Mouse (Mus musculus): ENCODE data around the gene Mccc1. TPM values are rescaled to one million over a fixed set of nuclear protein-coding genes. Genes with fewer than 3 reads are reported as not detected.

Gene Mccc1
- polyA plus RNA-seq, 1 experiment from 2014 or later: 34.4 TPM

- Histone ChIP-seq H3K27me3 (ENCODE audit: control insufficient read depth, insufficient read depth, low read length) (no peaks in the 10 kb centered on the region), H3K4me3 (ENCODE audit: low read depth, low read length) (peak overlapping the region; percentile 82), H3K27ac (ENCODE audit: low read length) (peak overlapping the region; percentile 91), H3K9me3 (ENCODE audit: control insufficient read depth, low read depth, low read length) (no peaks in the 10 kb centered on the region), H3K9ac (replicated peaks; ENCODE audit: low read depth, low read length) (peak overlapping the region; percentile 99), H3K36me3 (ENCODE audit: control insufficient read depth, insufficient read depth, low read length) (peaks cover 7% of the 10 kb centered on the region; the same call in 1 of the 2 replicates), H3K4me1 (ENCODE audit: control insufficient read depth, insufficient read depth, low read length) (peaks cover 12% of the 10 kb centered on the region), H3K4me2 (replicated peaks; ENCODE audit: low read depth, low read length) (peak overlapping the region; percentile 51)
- peak; percentile 89 for ATAC-seq (ENCODE audit: insufficient number of reproducible peaks, insufficient read depth, low FRiP score, low read depth)
- 0% methylated on average over 42 of the region's 73 CpGs for whole genome bisulfite sequencing
Observed at GRCm38 (mm10) chr3:35932735-35933404, 67.6 kb downstream of the Mccc1 start.

- Histone ChIP-seq H3K9me3 (ENCODE audit: control insufficient read depth, low read depth, low read length) (no peaks in the 10 kb centered on the region), H3K4me2 (replicated peaks; ENCODE audit: low read depth, low read length) (peak overlapping the region; percentile 84), H3K27ac (ENCODE audit: low read length) (peak overlapping the region; percentile 91), H3K27me3 (ENCODE audit: control insufficient read depth, insufficient read depth, low read length) (no peaks in the 10 kb centered on the region), H3K4me3 (ENCODE audit: low read depth, low read length) (peak overlapping the region; percentile 82), H3K4me1 (ENCODE audit: control insufficient read depth, insufficient read depth, low read length) (peaks cover 12% of the 10 kb centered on the region), H3K9ac (replicated peaks; ENCODE audit: low read depth, low read length) (peak overlapping the region; percentile 99), H3K36me3 (ENCODE audit: control insufficient read depth, insufficient read depth, low read length) (peaks cover 4% of the 10 kb centered on the region; the same call in 1 of the 2 replicates)
- ATAC-seq (ENCODE audit: insufficient number of reproducible peaks, insufficient read depth, low FRiP score, low read depth): peak; percentile 72
- WGBS: under 1% methylated on average over 52 of the region's 65 CpGs
Observed at GRCm38 (mm10) chr3:35931896-35932727, 68.4 kb downstream of the Mccc1 start.

- Histone ChIP-seq H3K27ac (ENCODE audit: low read length) (no peak overlapping the region; the same call in 1 of the 2 replicates), H3K27me3 (ENCODE audit: control insufficient read depth, insufficient read depth, low read length) (no peaks in the 10 kb centered on the region), H3K9ac (replicated peaks; ENCODE audit: low read depth, low read length) (peak overlapping the region; percentile 99), H3K36me3 (ENCODE audit: control insufficient read depth, insufficient read depth, low read length) (0 out of 2 replicates have a peak, but pooled peaks cover 3% of the 10 kb centered on the region), H3K9me3 (ENCODE audit: control insufficient read depth, low read depth, low read length) (no peaks in the 10 kb centered on the region), H3K4me2 (replicated peaks; ENCODE audit: low read depth, low read length) (peak overlapping the region; percentile 84), H3K4me1 (ENCODE audit: control insufficient read depth, insufficient read depth, low read length) (peaks cover 12% of the 10 kb centered on the region), H3K4me3 (ENCODE audit: low read depth, low read length) (peak overlapping the region; percentile 82)
- ATAC-seq (ENCODE audit: insufficient number of reproducible peaks, insufficient read depth, low FRiP score, low read depth): no peak
- 25% methylated on average over 7 of the region's 7 CpGs for whole genome bisulfite sequencing
Observed at GRCm38 (mm10) chr3:35931359-35931758, 69.1 kb downstream of the Mccc1 start.

DNA sequence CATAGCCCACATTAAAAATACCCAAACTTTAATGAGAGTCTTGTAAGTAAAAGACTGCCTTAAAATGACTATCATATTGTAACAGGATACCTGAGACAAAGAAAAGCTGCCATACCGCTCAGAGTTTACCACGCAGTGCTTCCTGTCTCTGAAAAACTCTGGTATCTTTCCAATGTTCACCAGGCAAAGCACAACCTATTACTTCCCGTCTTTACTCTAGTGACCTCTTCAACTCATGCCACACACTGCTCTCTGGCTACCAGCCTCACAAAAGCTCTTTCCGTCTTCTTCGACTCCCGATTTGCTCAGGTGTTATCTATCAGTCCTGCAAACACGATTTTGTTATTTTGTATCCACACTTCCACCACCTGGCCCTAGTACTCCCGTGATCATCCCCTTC, 70.6 kb downstream of the Mccc1 start:
- WGBS: 20% methylated on average over 8 of the region's 8 CpGs
- no peak overlapping the region for H3K9ac ChIP-seq (replicated peaks; ENCODE audit: low read depth, low read length)
- no peak for ATAC-seq (ENCODE audit: insufficient number of reproducible peaks, insufficient read depth, low FRiP score, low read depth)
- H3K4me1 ChIP-seq (ENCODE audit: control insufficient read depth, insufficient read depth, low read length): peaks cover 12% of the 10 kb centered on the region
- no peak overlapping the region for H3K4me3 ChIP-seq (ENCODE audit: low read depth, low read length)
- no peak overlapping the region for H3K4me2 ChIP-seq (replicated peaks; ENCODE audit: low read depth, low read length)
- no peaks in the 10 kb centered on the region for H3K9me3 ChIP-seq (ENCODE audit: control insufficient read depth, low read depth, low read length)
- no peaks in the 10 kb centered on the region for H3K36me3 ChIP-seq (ENCODE audit: control insufficient read depth, insufficient read depth, low read length)
- no peak overlapping the region for H3K27ac ChIP-seq (ENCODE audit: low read length)
- H3K27me3 ChIP-seq (ENCODE audit: control insufficient read depth, insufficient read depth, low read length): no peaks in the 10 kb centered on the region

DNA sequence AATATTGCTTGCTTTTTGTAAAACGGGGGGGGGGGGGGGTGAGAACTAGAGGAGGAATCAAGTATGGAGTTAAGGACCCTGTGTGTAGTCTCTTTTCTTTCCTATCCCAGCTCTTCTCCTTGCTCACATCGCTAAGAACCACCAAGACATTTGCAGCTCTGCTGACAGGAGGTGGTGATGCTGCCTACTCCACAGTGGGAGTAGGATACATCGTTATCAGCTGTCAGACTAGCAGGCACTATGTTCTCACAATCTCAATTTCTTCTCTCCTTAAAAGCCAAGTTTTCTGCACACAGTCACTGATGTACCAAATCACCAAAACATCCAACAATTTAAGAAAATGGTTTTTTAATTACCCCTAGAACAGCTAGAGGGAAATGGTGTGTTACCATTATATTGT, 71.1 kb downstream of the Mccc1 start:
- H3K9me3 ChIP-seq (ENCODE audit: control insufficient read depth, low read depth, low read length): no peaks in the 10 kb centered on the region
- WGBS: 53% methylated on average over 3 of the region's 3 CpGs
- no peaks in the 10 kb centered on the region for H3K27me3 ChIP-seq (ENCODE audit: control insufficient read depth, insufficient read depth, low read length)
- H3K4me3 ChIP-seq (ENCODE audit: low read depth, low read length): no peak overlapping the region
- no peak overlapping the region for H3K27ac ChIP-seq (ENCODE audit: low read length)
- no peaks in the 10 kb centered on the region for H3K36me3 ChIP-seq (ENCODE audit: control insufficient read depth, insufficient read depth, low read length)
- H3K4me1 ChIP-seq (ENCODE audit: control insufficient read depth, insufficient read depth, low read length): peaks cover 12% of the 10 kb centered on the region
- H3K9ac ChIP-seq (replicated peaks; ENCODE audit: low read depth, low read length): no peak overlapping the region
- ATAC-seq (ENCODE audit: insufficient number of reproducible peaks, insufficient read depth, low FRiP score, low read depth): no peak
- H3K4me2 ChIP-seq (replicated peaks; ENCODE audit: low read depth, low read length): no peak overlapping the region

DNA sequence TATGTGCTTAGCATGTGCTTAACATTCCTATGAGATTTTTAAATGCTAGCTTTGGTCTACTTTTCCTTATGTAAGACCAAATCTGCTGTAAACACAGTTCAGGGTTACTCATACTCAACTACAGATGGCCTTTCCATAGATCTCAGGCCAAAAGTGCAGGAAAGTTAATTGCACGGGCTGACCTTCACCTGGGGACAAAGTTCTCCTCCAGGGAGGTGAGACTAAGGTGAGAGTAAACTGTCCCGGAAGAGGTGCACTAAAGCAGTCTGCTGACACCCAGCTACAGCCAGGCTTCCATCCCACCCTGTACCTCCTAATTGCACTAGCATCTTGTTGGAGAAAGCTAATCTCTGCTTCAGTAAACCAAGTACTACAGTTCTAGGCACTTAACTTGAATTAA, 74.6 kb downstream of the Mccc1 start:
- Histone ChIP-seq H3K27me3 (ENCODE audit: control insufficient read depth, insufficient read depth, low read length) (no peaks in the 10 kb centered on the region), H3K4me3 (ENCODE audit: low read depth, low read length) (no peak overlapping the region), H3K9ac (replicated peaks; ENCODE audit: low read depth, low read length) (no peak overlapping the region), H3K4me2 (replicated peaks; ENCODE audit: low read depth, low read length) (no peak overlapping the region), H3K27ac (ENCODE audit: low read length) (no peak overlapping the region), H3K36me3 (ENCODE audit: control insufficient read depth, insufficient read depth, low read length) (no peaks in the 10 kb centered on the region), H3K4me1 (ENCODE audit: control insufficient read depth, insufficient read depth, low read length) (peaks cover 18% of the 10 kb centered on the region), H3K9me3 (ENCODE audit: control insufficient read depth, low read depth, low read length) (no peaks in the 10 kb centered on the region)
- ATAC-seq (ENCODE audit: insufficient number of reproducible peaks, insufficient read depth, low FRiP score, low read depth): no peak
- WGBS: 58% methylated on average over 2 of the region's 2 CpGs

- no peaks in the 10 kb centered on the region for H3K9me3 ChIP-seq (ENCODE audit: control insufficient read depth, low read depth, low read length)
- WGBS: 74% methylated on average over 3 of the region's 3 CpGs
Observed at GRCm38 (mm10) chr3:35924007-35924406, 76.5 kb downstream of the Mccc1 start.

DNA sequence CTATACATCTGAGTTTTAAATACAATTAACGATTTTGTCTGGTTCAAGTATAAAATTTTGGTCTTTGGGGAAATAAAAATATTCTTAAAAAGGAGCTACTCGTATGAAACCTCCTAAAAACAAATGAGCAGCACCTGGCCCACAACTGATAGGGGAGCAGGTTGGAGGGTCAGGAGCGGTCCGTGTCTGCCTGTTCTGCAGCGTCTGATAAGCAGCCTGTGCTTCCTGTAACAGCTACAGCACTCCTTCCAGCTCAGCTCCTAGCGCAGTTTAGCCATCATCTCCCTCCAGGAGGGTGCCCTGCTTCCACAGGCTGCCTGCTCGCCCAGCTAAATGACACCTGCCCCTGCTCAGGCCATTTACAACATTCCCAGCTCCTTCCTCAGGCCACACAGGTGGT, 77.0 kb downstream of the Mccc1 start:
- 53% methylated on average over 7 of the region's 7 CpGs for WGBS
- Histone ChIP-seq H3K4me3 (ENCODE audit: low read depth, low read length) (no peak overlapping the region), H3K4me2 (replicated peaks; ENCODE audit: low read depth, low read length) (no peak overlapping the region), H3K9ac (replicated peaks; ENCODE audit: low read depth, low read length) (no peak overlapping the region), H3K27me3 (ENCODE audit: control insufficient read depth, insufficient read depth, low read length) (no peaks in the 10 kb centered on the region), H3K4me1 (ENCODE audit: control insufficient read depth, insufficient read depth, low read length) (peaks cover 12% of the 10 kb centered on the region; the same call in 1 of the 2 replicates), H3K36me3 (ENCODE audit: control insufficient read depth, insufficient read depth, low read length) (no peaks in the 10 kb centered on the region), H3K9me3 (ENCODE audit: control insufficient read depth, low read depth, low read length) (no peaks in the 10 kb centered on the region), H3K27ac (ENCODE audit: low read length) (no peak overlapping the region)
- ATAC-seq (ENCODE audit: insufficient number of reproducible peaks, insufficient read depth, low FRiP score, low read depth): peak; percentile 74; the same call in 1 of the 2 replicates

More at GRCm38 (mm10) chr3:35924007-35924406, 76.5 kb downstream of the Mccc1 start:
- Histone ChIP-seq H3K4me1 (ENCODE audit: control insufficient read depth, insufficient read depth, low read length) (peaks cover 12% of the 10 kb centered on the region; the same call in 1 of the 2 replicates), H3K4me3 (ENCODE audit: low read depth, low read length) (no peak overlapping the region), H3K9ac (replicated peaks; ENCODE audit: low read depth, low read length) (no peak overlapping the region), H3K27me3 (ENCODE audit: control insufficient read depth, insufficient read depth, low read length) (no peaks in the 10 kb centered on the region), H3K4me2 (replicated peaks; ENCODE audit: low read depth, low read length) (no peak overlapping the region), H3K27ac (ENCODE audit: low read length) (no peak overlapping the region), H3K36me3 (ENCODE audit: control insufficient read depth, insufficient read depth, low read length) (no peaks in the 10 kb centered on the region)
- no peak for ATAC-seq (ENCODE audit: insufficient number of reproducible peaks, insufficient read depth, low FRiP score, low read depth)
